In genomic region chr7:34675831-34676514, GRCm38 (mm10) we compare ENCODE assay signal across 9 mouse cellular contexts. TPM values are rescaled to one million over a fixed set of nuclear protein-coding genes. Genes with fewer than 3 reads are reported as not detected.
DNase-seq lines count a peak whose midpoint lies in the region; ATAC-seq lines count a peak whose summit lies in the region.
"Had no signal": no experiment of that assay in that cellular context is flagged by ENCODE, and none has a peak within 500 bp of the region (broad histone marks: within the 10 kb centered on the region; RNA-seq: fewer than 3 reads in every experiment).

No protein-coding gene starts in this region.

- no peaks in the 10 kb centered on the region for H3K36me3 ChIP-seq in hindbrain, embryonic 14.5 days (replicated peaks; ENCODE audit: control insufficient read depth, insufficient read depth)

- H3K27ac ChIP-seq in hindbrain, embryonic 14.5 days, result no peak overlapping the region

- 5% methylated on average over 33 of the region's 33 CpGs for WGBS in hindbrain, embryonic 14.5 days

- peaks cover 36% of the 10 kb centered on the region for H3K27me3 ChIP-seq in hindbrain, embryonic 14.5 days (ENCODE audit: control insufficient read depth, insufficient read depth, low read length)

- no peaks in the 10 kb centered on the region; the same call in 1 of the 2 replicates for H3K4me1 ChIP-seq in hindbrain, embryonic 14.5 days (replicated peaks; ENCODE audit: control insufficient read depth, insufficient read depth, low read length)

- peak; percentile 33 for DNase-seq in T-cell, adult 2 months (ENCODE audit: low spot score)
- DNase-seq in cerebellum, postnatal 25 days, result peak; percentile 84 to 88
- peak; percentile 80 for DNase-seq in gastrocnemius, adult 18-20 months (ENCODE audit: low spot score)
- DNase-seq in hindbrain, embryonic 14.5 days (ENCODE audit: low spot score), result peak; percentile 92
- DNase-seq in layer of hippocampus, postnatal 10 days (ENCODE audit: low spot score in 2 of 2), result peak; percentile 86 to 90
- peak; percentile 85 for DNase-seq in lung, postnatal 14 days
- peak; percentile 84 for DNase-seq in retina, postnatal 1 day

- H3K9me3 ChIP-seq in hindbrain, embryonic 14.5 days (ENCODE audit: control insufficient read depth, low read length), result no peaks in the 10 kb centered on the region

- H3K4me2 ChIP-seq in hindbrain, embryonic 14.5 days (replicated peaks), result peak overlapping the region; percentile 62

- peak overlapping the region; percentile 36 for H3K4me3 ChIP-seq in hindbrain, embryonic 14.5 days (replicated peaks; ENCODE audit: low read length)

- ATAC-seq in hindbrain, embryonic 14.5 days (ENCODE audit: low FRiP score), result peak; percentile 56; the same call in 1 of the 2 replicates
- no peak for ATAC-seq in monocyte, adult 5-6 weeks (replicated peaks; ENCODE audit: insufficient number of reproducible peaks, low FRiP score, low TSS enrichment, poor library complexity, severe bottlenecking)

- H3K9ac ChIP-seq in hindbrain, embryonic 14.5 days, result peak overlapping the region; percentile 50

RNA-seq across cellular contexts. Expression of gene Kctd15, which starts 19.4 kb away (rescaled TPM):
- 10 to 100 TPM; 45.8 to 49.0 TPM for total RNA-seq in gastrocnemius, adult 18-20 months (2021)
- 12.3 and 13.0 TPM in 2 replicates for polyA plus RNA-seq in hindbrain, embryonic 14.5 days (2014; fragmentation: Nextera tagmentation; extraction: Ambion mirVana)
- 10 to 100 TPM; 19.1 to 24.2 TPM for total RNA-seq in layer of hippocampus, postnatal 10 days (2021)
- 0.48 to 1.8 TPM (median 1.1 TPM) in 3 replicates for total RNA-seq in monocyte, adult 5-6 weeks (2017)
- total RNA-seq: neutrophil, adult 5-6 weeks had no signal

Comparison
In these comparisons a context has a peak if more than half of its experiments do, and no peak if none do; other contexts are left out.
1. DNase-seq: peak in every context shown above with its lines; median percentile 92 in hindbrain, embryonic 14.5 days; 88 in layer of hippocampus, postnatal 10 days; 86 in cerebellum, postnatal 25 days; 85 in lung, postnatal 14 days; 84 in retina, postnatal 1 day; 80 in gastrocnemius, adult 18-20 months; 33 in T-cell, adult 2 months.